Mouse (Mus musculus): Measurements from ENCODE around the gene Ifnk.

GRCm38 (mm10) chr4:35114950-35115349 lies 36.9 kb upstream of the Ifnk start:
- TF ChIP-seq POLR2A (IDR thresholded peaks at IDR 0.05; ENCODE audit: extremely low read depth, insufficient read depth, low read length) (no peak), CTCF (IDR thresholded peaks at IDR 0.05; ENCODE audit: low read depth, low read length) (no peak)
